Mouse (Mus musculus) kidney, postnatal 14 days (tissue): ENCODE data around the gene Krtap16-1.

Experiments
- DNase-seq: peaks from one replicate; pipeline ENCODE4 v3.0.0; 2022; ENCODE audit warnings: mixed read lengths

The Krtap16-1 gene

GRCm38 (mm10) chr11:99986180-99986647 lies at the start of gene Krtap16-1:
Gene Krtap16-1 (minus strand): TSS chr11:99986597.
- no peak for DNase-seq

- no peak for DNase-seq
These were observed 43.4 kb upstream of the Krtap16-1 start, which contains the start of gene Krt33b for GRCm38 (mm10) chr11:100029768-100030167. Gene Krt33b (minus strand): TSS chr11:100029868.

GRCm38 (mm10) chr11:100021438-100021837 lies 35.0 kb upstream of the Krtap16-1 start:
- DNase-seq = no peak

- DNase-seq = no peak
These were observed 33.1 kb upstream of the Krtap16-1 start for GRCm38 (mm10) chr11:100019466-100019865.

- DNase-seq = no peak
These were observed 29.7 kb upstream of the Krtap16-1 start, which contains the start of gene Krt33a for GRCm38 (mm10) chr11:100016112-100016511. Gene Krt33a (minus strand): TSS chr11:100016212.

GRCm38 (mm10) chr11:100013691-100014171 lies 27.3 kb upstream of the Krtap16-1 start:
- peak; percentile 1 for DNase-seq

GRCm38 (mm10) chr11:100010682-100011081 lies 24.3 kb upstream of the Krtap16-1 start:
- DNase-seq = no peak

GRCm38 (mm10) chr11:100008336-100008735 lies 21.9 kb upstream of the Krtap16-1 start:
- DNase-seq = no peak

- DNase-seq = no peak
These were observed 20.2 kb upstream of the Krtap16-1 start for GRCm38 (mm10) chr11:100006624-100007023.

GRCm38 (mm10) chr11:100005905-100006304 lies 19.5 kb upstream of the Krtap16-1 start:
- DNase-seq = no peak

- peak; percentile 57 for DNase-seq
These were observed 18.4 kb upstream of the Krtap16-1 start for GRCm38 (mm10) chr11:100004846-100005245.

GRCm38 (mm10) chr11:99999091-99999490 lies 12.7 kb upstream of the Krtap16-1 start:
- no peak for DNase-seq

- no peak for DNase-seq
These were observed 7.9 kb upstream of the Krtap16-1 start for GRCm38 (mm10) chr11:99994384-99994661.

GRCm38 (mm10) chr11:99993620-99994383 lies 7.4 kb upstream of the Krtap16-1 start, which contains the start of gene Krtap17-1:
Gene Krtap17-1 (minus strand): TSS chr11:99993994.
- no peak for DNase-seq

GRCm38 (mm10) chr11:99990571-99990970 lies 4.2 kb upstream of the Krtap16-1 start:
- no peak for DNase-seq

- no peak for DNase-seq
These were observed 3.5 kb upstream of the Krtap16-1 start for GRCm38 (mm10) chr11:99989881-99990405.

- DNase-seq = no peak
These were observed 2.1 kb upstream of the Krtap16-1 start for GRCm38 (mm10) chr11:99988530-99988929.

GRCm38 (mm10) chr11:99985291-99986092 lies 905 bp downstream of the Krtap16-1 start:
- peak; percentile 7 for DNase-seq

GRCm38 (mm10) chr11:99983442-99983841 lies 3.0 kb downstream of the Krtap16-1 start:
- no peak for DNase-seq

GRCm38 (mm10) chr11:99982731-99983130 lies 3.7 kb downstream of the Krtap16-1 start:
- no peak for DNase-seq

GRCm38 (mm10) chr11:99978953-99979352 lies 7.4 kb downstream of the Krtap16-1 start, which contains the start of gene Krtap29-1:
Gene Krtap29-1 (minus strand): TSS chr11:99979053.
- DNase-seq = no peak

GRCm38 (mm10) chr11:99965961-99966360 lies 20.4 kb downstream of the Krtap16-1 start:
- DNase-seq = no peak

GRCm38 (mm10) chr11:99964213-99964612 lies 22.2 kb downstream of the Krtap16-1 start:
- no peak for DNase-seq
